Mouse (Mus musculus) G1E (cell line): Measurements from ENCODE around the gene Aatf.

Source experiments
- CTCF ChIP-seq: IDR thresholded peaks from 2 replicates; pipeline ENCODE4 v1.5.1; 2012; ENCODE audit warnings: low read depth, low read length, inconsistent platforms, mixed read lengths
- GATA1 ChIP-seq: IDR thresholded peaks from 2 replicates; pipeline ENCODE4 v1.6.1; 2012; ENCODE audit warnings: borderline replicate concordance, low read length, inconsistent platforms, mixed read lengths
- GATA2 ChIP-seq: IDR thresholded peaks from 2 replicates; pipeline ENCODE4 v1.6.1; 2012; ENCODE audit warnings: low read depth, low read length, inconsistent platforms, borderline replicate concordance
- POLR2AphosphoS5 ChIP-seq: IDR thresholded peaks from 2 replicates; pipeline ENCODE4 v1.6.1; 2012; ENCODE audit warnings: low read depth, low read length, inconsistent platforms; ENCODE audit not compliant: insufficient replicate concordance
- TAL1 ChIP-seq: conservative IDR thresholded peaks from 2 replicates; pipeline ENCODE4 v1.6.1; 2012; ENCODE audit warnings: low read depth, low read length, inconsistent platforms, mixed read lengths

- TF ChIP-seq CTCF, result no peak
- TF ChIP-seq POLR2AphosphoS5, result no peak
- no peak for TF ChIP-seq GATA1
- no peak for TF ChIP-seq TAL1
- TF ChIP-seq GATA2, result no peak
These were observed 136.6 kb downstream of the Aatf start for GRCm38 (mm10) chr11:84376510-84377365.
